Mouse (Mus musculus) megakaryocyte, embryonic 14.5 days (primary cell): Measurements from ENCODE around the gene Fam122a. TPM values are rescaled to one million over a fixed set of nuclear protein-coding genes. Genes with fewer than 3 reads are reported as not detected.

Experiments
- H3K27me3 ChIP-seq: replicated peaks from 2 replicates; pipeline ENCODE3; 2012; ENCODE audit warnings: inconsistent platforms
- H3K36me3 ChIP-seq: replicated peaks from 2 replicates; pipeline ENCODE3; 2012; ENCODE audit warnings: low read length, inconsistent platforms, mixed read lengths
- H3K4me1 ChIP-seq: 2 replicates; pipeline ENCODE4 v1.6.1; 2012; ENCODE audit warnings: inconsistent platforms
- H3K4me3 ChIP-seq: replicated peaks from 2 replicates; pipeline ENCODE3; 2012; ENCODE audit warnings: moderate library complexity, mild to moderate bottlenecking, inconsistent platforms
- H3K9me3 ChIP-seq: 2 replicates; pipeline ENCODE4 v1.6.1; 2012; ENCODE audit warnings: inconsistent platforms
- FLI1 ChIP-seq: IDR thresholded peaks from 2 replicates; pipeline ENCODE4 v1.6.1; 2012; ENCODE audit warnings: low read length, inconsistent platforms, mixed read lengths
- GATA1 ChIP-seq: IDR thresholded peaks from 3 replicates; pipeline ENCODE4 v1.6.1; 2012; ENCODE audit warnings: mixed read lengths, low read length, inconsistent platforms, borderline replicate concordance
- polyA plus RNA-seq: library from polyadenylated mRNA; stranded (reverse); fragments of >175 nt; gene quantifications from 2 replicates; pipeline ENCODE4 v1.2.3, GENCODE M21; 2012; ENCODE audit warnings: low replicate concordance; ENCODE audit not compliant: insufficient read depth

The Fam122a gene
- polyA plus RNA-seq, 1 experiment: 16.1 TPM

DNA sequence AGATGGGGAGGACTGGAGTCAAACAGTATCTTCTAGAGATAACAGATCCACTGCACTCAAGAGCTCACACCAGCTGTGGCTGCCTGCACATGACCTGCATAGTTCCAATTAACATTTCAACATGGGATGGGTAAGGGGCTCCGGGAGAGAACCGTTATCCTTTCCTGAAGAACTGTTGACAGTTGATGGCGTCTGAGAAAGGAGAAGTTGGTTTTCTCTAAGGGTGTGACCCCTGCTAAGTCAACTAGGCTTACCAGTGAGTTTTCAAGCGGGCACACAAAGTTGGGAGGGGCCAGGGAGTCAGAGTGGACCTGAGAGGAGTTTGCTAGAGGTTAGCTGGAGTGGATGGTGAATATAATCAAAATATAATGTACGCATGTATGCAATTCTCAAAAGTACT is 13.1 kb upstream of the Fam122a start:
- H3K36me3 ChIP-seq: peaks cover 6% of the 10 kb centered on the region
- no peaks in the 10 kb centered on the region for H3K9me3 ChIP-seq
- H3K4me3 ChIP-seq: no peak overlapping the region
- no peak for TF ChIP-seq FLI1
- TF ChIP-seq GATA1: no peak
- H3K4me1 ChIP-seq: peaks cover 52% of the 10 kb centered on the region
- H3K27me3 ChIP-seq: no peaks in the 10 kb centered on the region

DNA sequence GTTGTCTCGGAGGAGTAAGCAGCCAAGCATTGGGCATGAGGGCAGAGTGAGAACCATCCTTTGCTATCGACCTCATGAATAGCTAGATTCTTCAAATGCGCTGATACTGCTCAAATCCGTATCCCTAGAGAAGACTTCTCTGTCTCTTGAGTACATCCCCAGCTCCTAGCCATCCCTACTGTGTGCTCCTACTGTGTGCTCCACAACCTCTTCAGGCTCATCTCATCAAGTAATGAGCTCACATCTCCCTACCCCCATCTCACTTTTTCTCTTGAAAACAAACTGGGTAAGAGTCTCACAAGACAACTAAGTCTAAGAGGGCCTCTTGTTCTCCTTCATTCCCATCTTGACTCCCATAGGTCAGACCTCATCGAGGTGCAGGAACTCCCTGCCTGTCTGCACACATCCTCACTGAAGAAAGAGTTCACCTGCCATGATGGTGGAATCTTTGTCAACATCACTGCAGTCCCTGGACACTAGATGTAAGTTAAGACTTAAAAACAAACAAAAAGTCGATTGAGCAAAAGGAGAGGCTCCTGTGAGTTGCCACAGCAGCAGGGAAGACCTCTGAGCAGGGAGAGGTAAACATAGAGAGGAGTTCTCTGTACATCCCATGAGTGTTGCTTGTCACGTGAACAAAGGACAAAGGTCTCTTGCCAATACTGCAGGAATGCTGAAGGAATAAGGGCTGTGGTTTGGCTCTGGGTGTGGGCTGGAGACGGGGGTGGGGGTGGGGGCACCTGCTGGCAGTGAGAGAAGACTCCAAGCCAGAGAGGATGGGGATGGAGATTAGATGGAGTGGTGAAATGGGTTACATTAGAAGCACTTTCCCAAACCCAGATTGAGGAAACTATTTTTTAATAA is 9.5 kb upstream of the Fam122a start:
- H3K36me3 ChIP-seq: peaks cover 7% of the 10 kb centered on the region
- H3K27me3 ChIP-seq: no peaks in the 10 kb centered on the region
- peaks cover 51% of the 10 kb centered on the region for H3K4me1 ChIP-seq
- H3K9me3 ChIP-seq: no peaks in the 10 kb centered on the region
- no peak for TF ChIP-seq FLI1
- no peak for TF ChIP-seq GATA1
- H3K4me3 ChIP-seq: no peak overlapping the region

DNA sequence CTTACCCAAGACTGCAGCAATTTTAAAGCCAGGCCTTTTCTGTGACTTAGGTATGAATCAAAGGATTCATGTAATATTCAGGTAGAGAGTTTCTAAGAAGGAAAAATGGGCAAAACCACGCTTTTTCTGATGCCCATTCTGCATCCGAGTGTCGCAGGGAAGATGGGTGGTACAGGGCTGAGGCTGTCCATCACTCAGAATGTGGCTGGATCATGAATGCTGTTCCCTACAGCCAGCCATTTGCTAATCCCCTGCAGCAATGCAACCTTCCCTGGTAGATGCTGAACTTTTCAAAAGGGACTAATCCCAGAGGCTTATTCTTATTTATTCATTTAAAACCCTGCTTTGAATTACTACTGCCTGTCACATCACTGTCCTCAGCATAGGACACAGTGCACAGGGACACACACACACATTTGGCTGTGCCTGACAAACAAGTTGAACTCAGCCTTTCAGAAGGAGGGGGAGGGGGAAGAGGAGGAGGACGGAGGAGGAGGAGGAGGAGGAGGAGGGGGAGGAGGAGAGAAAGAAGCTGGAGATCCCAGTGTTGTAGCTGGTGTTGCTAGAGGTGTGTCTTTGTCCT is 7.5 kb upstream of the Fam122a start:
- peaks cover 40% of the 10 kb centered on the region for H3K4me1 ChIP-seq
- no peaks in the 10 kb centered on the region for H3K9me3 ChIP-seq
- no peak overlapping the region for H3K4me3 ChIP-seq
- no peaks in the 10 kb centered on the region for H3K27me3 ChIP-seq
- TF ChIP-seq FLI1: no peak
- TF ChIP-seq GATA1: no peak
- peaks cover 7% of the 10 kb centered on the region for H3K36me3 ChIP-seq

DNA sequence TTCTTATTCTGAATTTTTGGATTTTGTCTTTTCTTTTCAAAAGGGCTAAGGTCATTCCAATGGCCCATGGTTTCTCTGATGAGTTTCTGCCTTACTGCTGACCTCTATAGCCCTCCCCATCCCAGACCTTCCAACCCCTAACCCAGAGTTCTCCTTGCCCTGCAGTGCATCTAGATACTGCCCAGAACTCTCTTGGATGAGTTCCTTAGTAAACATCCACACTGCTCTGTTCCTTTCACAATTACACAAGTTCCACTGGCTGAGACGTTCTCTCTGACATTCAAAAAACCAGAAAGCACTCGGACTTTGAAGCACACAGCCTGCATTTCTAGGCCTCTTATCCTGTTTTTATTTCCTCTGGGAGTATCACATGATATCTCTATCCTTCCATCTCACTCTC is 3.8 kb upstream of the Fam122a start:
- no peaks in the 10 kb centered on the region for H3K27me3 ChIP-seq
- peaks cover 33% of the 10 kb centered on the region for H3K4me1 ChIP-seq
- TF ChIP-seq GATA1 (no peak), FLI1 (no peak)
- H3K4me3 ChIP-seq: no peak overlapping the region
- no peaks in the 10 kb centered on the region for H3K9me3 ChIP-seq
- peaks cover 8% of the 10 kb centered on the region for H3K36me3 ChIP-seq

DNA sequence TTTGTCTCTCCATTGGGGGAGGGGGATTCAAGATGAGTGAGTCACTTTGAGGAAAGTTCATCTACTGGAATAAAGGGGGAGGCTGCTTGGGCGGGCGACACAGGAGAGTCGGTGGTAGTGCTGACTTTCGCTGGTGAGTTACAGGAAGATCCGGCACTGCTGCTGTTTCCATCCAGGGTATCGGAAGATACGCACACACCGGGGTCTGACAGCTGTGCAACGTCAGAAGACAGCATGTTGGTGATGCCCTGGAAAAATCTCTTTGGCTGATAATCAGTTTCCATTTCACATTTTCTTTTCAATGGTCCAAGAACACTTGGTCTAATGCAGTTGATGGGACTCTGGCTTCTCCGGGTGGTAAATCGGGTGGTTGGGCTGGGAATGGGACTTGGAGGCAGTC is 695 bp downstream of the Fam122a start:
- no peak for TF ChIP-seq GATA1
- no peak for TF ChIP-seq FLI1
- H3K36me3 ChIP-seq: peaks cover 26% of the 10 kb centered on the region
- H3K9me3 ChIP-seq: no peaks in the 10 kb centered on the region

DNA sequence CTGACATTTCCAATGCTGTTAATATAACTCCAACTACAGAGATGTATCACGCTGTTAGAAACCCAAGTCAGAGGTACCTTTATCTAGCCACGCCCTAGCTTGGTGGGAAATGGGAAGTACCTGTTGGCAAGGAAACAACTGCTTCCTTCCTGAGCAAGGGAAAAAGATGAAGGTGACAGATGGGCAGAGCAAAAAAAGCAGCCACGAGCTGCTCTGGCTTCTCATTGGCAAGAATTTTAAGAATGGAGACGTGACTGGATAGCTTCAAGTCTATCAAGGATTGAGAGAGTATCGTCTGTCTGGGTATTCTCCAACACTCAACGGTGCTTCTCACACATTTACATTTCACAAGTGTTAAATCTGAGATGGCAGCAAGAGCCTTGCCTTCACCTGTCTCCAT is 1.9 kb downstream of the Fam122a start:
- TF ChIP-seq FLI1 (no peak), GATA1 (no peak)
- no peak overlapping the region for H3K4me3 ChIP-seq
- peaks cover 27% of the 10 kb centered on the region for H3K36me3 ChIP-seq
- no peaks in the 10 kb centered on the region for H3K27me3 ChIP-seq
- peaks cover 40% of the 10 kb centered on the region for H3K4me1 ChIP-seq
- H3K9me3 ChIP-seq: no peaks in the 10 kb centered on the region

More for the DNA sequence above, 695 bp downstream of the Fam122a start:
- H3K27me3 ChIP-seq: no peaks in the 10 kb centered on the region
- peaks cover 39% of the 10 kb centered on the region for H3K4me1 ChIP-seq
- peak overlapping the region; percentile 97 for H3K4me3 ChIP-seq

DNA sequence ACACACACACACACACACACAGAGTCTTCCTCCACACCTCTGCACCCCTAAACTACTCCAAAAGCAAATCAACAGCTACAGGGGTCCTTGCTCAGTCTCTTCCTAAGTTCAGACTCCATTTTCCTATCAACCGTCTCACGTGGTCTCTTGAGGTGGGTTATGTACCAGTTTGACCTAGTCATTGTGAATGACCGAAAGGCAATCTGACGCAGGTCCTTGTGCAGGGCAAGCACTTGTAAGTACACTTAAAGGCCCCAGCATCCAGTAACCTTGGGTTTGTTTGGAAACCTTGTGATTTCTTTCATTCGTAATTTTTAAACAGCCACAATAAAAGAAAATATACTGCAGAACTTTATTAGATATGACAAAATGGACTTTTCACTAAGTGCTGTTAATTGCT is 4.6 kb downstream of the Fam122a start:
- Histone ChIP-seq H3K4me3 (no peak overlapping the region), H3K36me3 (peaks cover 23% of the 10 kb centered on the region), H3K27me3 (no peaks in the 10 kb centered on the region), H3K9me3 (no peaks in the 10 kb centered on the region), H3K4me1 (peaks cover 29% of the 10 kb centered on the region)
- TF ChIP-seq GATA1: no peak
- TF ChIP-seq FLI1: no peak

DNA sequence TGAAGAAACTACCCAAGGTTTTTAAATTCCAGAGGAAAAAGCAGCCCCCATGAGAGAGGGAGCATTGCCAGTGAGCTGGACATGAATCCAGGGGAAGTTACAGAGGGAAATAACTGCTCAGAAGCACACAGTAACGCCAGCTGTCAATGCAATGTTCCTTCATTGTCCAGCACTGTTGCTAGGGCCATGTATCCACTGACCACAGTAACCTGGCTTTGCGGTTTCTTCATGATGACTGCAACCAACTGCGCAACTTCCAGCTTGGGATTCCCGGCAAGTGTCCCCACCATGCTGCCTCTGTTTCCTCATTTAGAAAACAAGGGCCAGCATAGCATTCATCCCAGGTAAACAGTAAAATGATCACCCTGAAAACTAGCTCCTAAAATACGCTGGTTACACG is 5.6 kb downstream of the Fam122a start:
- TF ChIP-seq FLI1 (no peak), GATA1 (no peak)
- H3K36me3 ChIP-seq: peaks cover 23% of the 10 kb centered on the region

DNA sequence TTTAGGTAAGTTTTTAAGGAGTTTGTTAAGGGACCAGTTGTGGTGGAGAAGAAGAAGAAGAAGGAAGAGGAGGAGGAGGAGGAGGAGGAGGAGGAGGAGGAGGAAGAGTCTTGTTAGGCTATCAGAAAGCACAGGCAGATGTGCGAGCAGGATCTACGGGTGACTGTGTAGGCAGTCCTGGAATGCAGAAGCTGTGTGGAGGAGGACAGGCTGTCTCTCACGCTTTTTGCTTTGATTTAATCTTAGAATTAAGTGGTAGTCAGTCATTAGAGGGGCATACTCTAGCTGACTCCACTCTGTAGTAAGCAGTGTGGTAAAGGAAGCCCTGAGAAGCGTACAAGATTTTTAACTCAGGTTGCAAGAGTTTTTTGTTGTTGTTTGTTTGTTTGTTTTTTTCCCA is 7.9 kb downstream of the Fam122a start:
- no peak for TF ChIP-seq FLI1
- TF ChIP-seq GATA1: no peak
- H3K27me3 ChIP-seq: no peaks in the 10 kb centered on the region

More for the DNA sequence above, 5.6 kb downstream of the Fam122a start:
- Histone ChIP-seq H3K9me3 (no peaks in the 10 kb centered on the region), H3K4me3 (no peak overlapping the region), H3K27me3 (no peaks in the 10 kb centered on the region), H3K4me1 (peaks cover 31% of the 10 kb centered on the region)

DNA sequence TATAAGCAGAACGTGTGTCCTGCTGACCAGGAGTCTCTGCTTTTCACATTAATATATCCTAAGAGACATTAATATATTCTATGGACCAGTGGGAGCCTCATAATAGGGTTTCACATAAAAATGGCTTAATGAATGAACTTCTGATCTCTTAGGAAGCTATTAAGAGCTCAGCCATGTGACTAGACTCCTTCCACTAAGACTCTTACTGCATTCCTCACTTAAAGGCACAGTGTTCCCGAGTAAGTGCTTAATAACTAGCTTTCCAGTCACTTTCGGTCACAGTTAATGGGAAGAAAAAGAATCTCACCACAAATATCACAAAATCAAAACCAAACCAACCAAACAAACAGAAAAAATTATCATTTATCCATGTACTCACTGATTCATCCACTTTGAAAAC is 8.5 kb downstream of the Fam122a start:
- no peak overlapping the region for H3K4me3 ChIP-seq
- peaks cover 28% of the 10 kb centered on the region for H3K36me3 ChIP-seq
- H3K4me1 ChIP-seq: peaks cover 25% of the 10 kb centered on the region
- H3K27me3 ChIP-seq: no peaks in the 10 kb centered on the region
- peaks cover 11% of the 10 kb centered on the region; the same call in 1 of the 2 replicates for H3K9me3 ChIP-seq
- no peak for TF ChIP-seq GATA1
- TF ChIP-seq FLI1: no peak

More for the DNA sequence above, 7.9 kb downstream of the Fam122a start:
- 0 out of 2 replicates have a peak, but pooled peaks cover 7% of the 10 kb centered on the region for H3K9me3 ChIP-seq
- peaks cover 27% of the 10 kb centered on the region for H3K4me1 ChIP-seq
- peaks cover 26% of the 10 kb centered on the region for H3K36me3 ChIP-seq
- no peak overlapping the region for H3K4me3 ChIP-seq
